Mouse (Mus musculus): ENCODE results near the gene Vwa8.

DNA sequence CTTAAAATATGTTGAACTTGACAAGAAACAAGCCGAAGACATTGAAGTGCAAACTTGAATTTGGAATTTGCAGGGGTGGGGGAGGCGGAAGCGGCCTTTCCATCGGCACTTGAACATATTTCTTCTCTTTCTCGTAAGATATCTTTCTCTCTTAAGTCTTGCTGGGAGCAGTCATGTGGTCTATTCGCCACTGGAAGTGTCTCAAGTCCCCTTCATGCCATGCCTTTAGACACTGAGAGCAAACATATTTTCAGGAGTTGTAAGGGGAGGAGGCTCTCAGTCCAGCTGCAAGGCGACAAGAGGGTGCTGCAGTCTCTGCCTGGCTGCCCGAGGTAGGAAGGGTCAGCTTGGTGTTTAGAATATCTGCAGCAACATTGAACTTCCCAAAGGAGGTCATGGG, 288.2 kb downstream of the Vwa8 start:
- TF ChIP-seq GATA1 (IDR thresholded peaks at IDR 0.05; ENCODE audit: borderline replicate concordance, low read length) (no peak), CTCF (IDR thresholded peaks at IDR 0.05; ENCODE audit: low read depth, low read length) (no peak), POLR2AphosphoS5 (IDR thresholded peaks at IDR 0.05; ENCODE audit: insufficient replicate concordance, low read depth, low read length) (no peak), TAL1 (conservative IDR thresholded peaks at IDR 0.05; ENCODE audit: low read depth, low read length) (no peak)
